Mouse (Mus musculus): ENCODE measurements at regions not wholly inside any gene's neighbourhood (a gene's known extent, or its start where the extent isn't known, plus 50 kb on each side); places are given as distances from the start of the nearest gene placed in this dataset.

DNA sequence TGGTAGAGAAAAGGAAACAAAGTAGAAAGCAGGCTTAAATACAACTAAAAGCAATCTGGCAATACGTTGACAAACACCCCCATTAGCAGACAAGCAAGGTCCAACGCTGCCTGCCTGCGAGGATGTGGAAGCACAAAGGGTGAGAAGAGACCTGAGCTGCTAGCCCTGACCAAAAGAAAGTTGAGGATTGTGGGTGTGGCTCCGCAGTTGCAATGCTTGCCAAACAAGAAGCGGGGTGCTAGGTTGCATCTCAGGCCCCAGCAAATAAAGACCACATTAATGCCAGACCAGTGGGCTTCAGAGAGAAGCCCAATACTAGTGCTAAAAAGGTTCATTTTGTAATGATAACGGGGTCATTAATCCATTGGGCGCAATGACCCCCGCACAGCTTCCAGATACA, 67.8 kb downstream of the Dlk1 start:
- Histone ChIP-seq H3K4me1 (peaks cover 70% of the 10 kb centered on the region), H3K27me3 (ENCODE audit: low read depth, poor library complexity, severe bottlenecking) (no peaks in the 10 kb centered on the region), H3K36me3 (no peaks in the 10 kb centered on the region), H3K27ac (peak overlapping the region; percentile 84), H3K9me3 (replicated peaks) (no peaks in the 10 kb centered on the region), H3K4me3 (no peak overlapping the region)
- WGBS: 38% methylated on average over 8 of the region's 8 CpGs
- no peak for DNase-seq (ENCODE audit: low spot score)

DNA sequence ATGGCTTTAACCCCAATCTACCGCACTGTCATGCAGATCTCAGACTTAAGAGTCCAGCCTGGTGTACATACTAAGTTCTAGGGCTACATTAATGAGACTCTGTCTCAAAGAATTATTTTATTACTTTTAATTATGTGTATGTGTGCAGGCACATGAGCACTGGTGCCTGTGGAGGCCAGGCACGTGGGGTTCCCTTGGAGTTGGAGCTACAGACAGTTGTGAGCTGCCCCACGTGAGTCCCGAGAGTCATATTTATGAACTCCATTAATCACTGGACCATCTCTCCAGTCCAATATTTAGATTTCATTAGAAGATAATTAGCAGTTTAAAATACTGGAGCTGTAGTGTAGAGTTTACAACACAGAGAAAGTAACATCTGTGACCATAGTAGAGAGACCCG, 67.2 kb downstream of the Dlk1 start:
- DNase-seq (ENCODE audit: low spot score): no peak
- Histone ChIP-seq H3K4me3 (no peak overlapping the region), H3K4me1 (peaks cover 72% of the 10 kb centered on the region), H3K9me3 (replicated peaks) (no peaks in the 10 kb centered on the region), H3K36me3 (no peaks in the 10 kb centered on the region), H3K27ac (peak overlapping the region; percentile 84), H3K27me3 (ENCODE audit: low read depth, poor library complexity, severe bottlenecking) (no peaks in the 10 kb centered on the region)
- 35% methylated on average over 5 of the region's 5 CpGs for WGBS

DNA sequence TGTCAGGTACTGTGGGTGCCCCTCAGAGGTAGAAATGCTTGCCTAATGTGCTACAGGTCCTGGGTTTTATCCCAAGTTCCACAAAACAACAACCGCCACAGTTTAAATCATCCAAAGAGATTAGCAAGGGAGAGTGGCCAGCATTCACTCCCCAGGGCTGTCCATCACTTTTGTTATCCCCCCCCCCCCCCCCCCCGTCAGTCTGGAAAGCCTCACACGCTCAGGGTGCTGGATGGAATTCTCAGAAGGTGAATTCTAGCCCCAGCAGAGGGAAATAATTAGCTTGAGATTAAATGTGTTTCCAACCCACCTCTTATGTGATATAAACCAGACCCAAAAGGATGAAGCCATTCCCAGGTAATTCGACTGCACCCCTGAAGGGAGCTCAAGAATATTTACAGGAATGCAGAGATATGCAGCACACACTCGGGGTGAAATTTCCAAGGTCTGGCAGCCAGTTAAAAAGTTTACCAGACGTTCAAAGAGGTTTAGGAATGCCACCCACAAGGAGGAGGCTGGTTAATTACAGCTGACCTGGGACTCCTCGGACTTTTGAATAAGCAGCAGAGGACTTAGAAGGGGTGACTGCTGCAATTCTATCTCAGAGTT, 65.9 kb downstream of the Dlk1 start:
- peaks cover 75% of the 10 kb centered on the region for H3K4me1 ChIP-seq
- H3K27ac ChIP-seq: peak overlapping the region; percentile 84
- no peak for DNase-seq (ENCODE audit: low spot score)
- no peaks in the 10 kb centered on the region for H3K36me3 ChIP-seq
- WGBS: under 1% methylated on average over 7 of the region's 7 CpGs
- no peaks in the 10 kb centered on the region for H3K9me3 ChIP-seq (replicated peaks)
- H3K4me3 ChIP-seq: no peak overlapping the region
- H3K27me3 ChIP-seq (ENCODE audit: low read depth, poor library complexity, severe bottlenecking): no peaks in the 10 kb centered on the region

DNA sequence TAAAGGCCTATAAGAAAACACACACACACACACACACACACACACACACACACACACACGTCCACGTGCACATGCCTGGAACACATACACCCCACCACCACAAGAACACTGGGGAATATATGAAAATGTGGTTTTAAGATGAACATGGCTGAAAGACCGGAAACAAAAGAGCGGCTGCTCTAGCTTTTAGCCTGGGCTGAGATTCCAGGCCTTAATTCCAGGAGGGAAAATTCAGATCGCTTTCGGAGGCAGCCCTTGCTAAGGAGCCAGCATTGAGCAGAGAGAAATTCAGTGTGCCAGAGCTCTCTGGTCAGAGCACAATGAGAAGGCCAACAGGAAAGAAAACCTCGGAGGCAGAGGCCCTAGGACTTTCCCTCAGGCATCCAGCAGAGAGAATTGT, 65.1 kb downstream of the Dlk1 start:
- no peak for DNase-seq (ENCODE audit: low spot score)
- Histone ChIP-seq H3K4me1 (peaks cover 75% of the 10 kb centered on the region), H3K27ac (peak overlapping the region; percentile 84), H3K36me3 (no peaks in the 10 kb centered on the region), H3K27me3 (ENCODE audit: low read depth, poor library complexity, severe bottlenecking) (no peaks in the 10 kb centered on the region), H3K9me3 (replicated peaks) (no peaks in the 10 kb centered on the region), H3K4me3 (no peak overlapping the region)
- 63% methylated on average over 7 of the region's 7 CpGs for WGBS

DNA sequence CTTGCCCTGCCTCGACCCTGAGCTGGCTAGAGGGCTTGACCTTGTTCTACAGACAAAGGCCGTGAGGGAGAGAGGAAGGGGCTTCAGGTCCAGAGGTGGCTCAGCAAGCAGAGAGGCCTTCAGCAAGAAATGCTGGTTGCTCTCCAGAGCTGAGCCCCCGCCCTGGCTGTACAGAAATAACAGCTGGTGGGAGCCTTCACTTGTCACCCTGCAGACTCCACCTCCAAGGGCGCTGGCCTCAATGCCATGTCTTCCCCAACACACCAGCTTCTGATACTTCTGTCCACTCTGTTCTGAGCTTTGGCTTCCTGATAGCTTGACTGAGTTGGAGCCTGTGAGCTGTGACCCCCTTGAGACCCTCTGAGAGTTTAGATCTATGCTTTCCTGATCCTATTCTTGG, 64.3 kb downstream of the Dlk1 start:
- Histone ChIP-seq H3K36me3 (no peaks in the 10 kb centered on the region), H3K9me3 (replicated peaks) (no peaks in the 10 kb centered on the region), H3K4me3 (no peak overlapping the region), H3K27ac (peak overlapping the region; percentile 84), H3K27me3 (ENCODE audit: low read depth, poor library complexity, severe bottlenecking) (no peaks in the 10 kb centered on the region), H3K4me1 (peaks cover 83% of the 10 kb centered on the region)
- 52% methylated on average over 4 of the region's 4 CpGs for WGBS
- no peak for DNase-seq (ENCODE audit: low spot score)

DNA sequence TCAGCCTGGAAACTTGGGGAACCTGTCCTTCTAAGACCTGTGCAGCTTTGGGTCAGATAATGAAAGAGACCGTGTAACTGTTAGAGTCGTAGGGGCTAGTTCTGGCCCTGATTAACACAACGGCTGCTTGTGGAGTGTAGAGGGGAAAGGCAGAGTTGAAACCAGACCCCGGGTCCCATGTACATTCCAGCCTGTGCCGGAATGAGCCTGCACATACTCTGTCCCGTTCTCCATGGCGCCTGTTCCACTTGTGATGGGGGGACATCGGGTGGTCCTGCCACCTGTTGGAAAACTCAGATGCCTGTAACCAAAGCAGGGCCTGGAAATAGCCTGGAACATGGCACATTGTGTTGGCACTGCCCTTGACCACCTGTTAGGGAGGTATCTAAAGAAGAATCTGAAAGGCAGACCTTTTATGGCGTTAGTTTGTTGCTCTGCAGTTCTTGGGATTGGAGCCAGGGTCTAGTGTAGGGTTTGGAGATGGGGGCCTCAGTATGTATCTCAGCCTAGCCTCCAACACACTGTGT, 61.7 kb downstream of the Dlk1 start:
- DNase-seq (ENCODE audit: low spot score): no peak
- peaks cover 92% of the 10 kb centered on the region for H3K4me1 ChIP-seq

More for the DNA sequence above, 61.7 kb downstream of the Dlk1 start:
- 69% methylated on average over 9 of the region's 9 CpGs for WGBS
- H3K36me3 ChIP-seq: no peaks in the 10 kb centered on the region
- no peak overlapping the region for H3K4me3 ChIP-seq
- H3K27me3 ChIP-seq (ENCODE audit: low read depth, poor library complexity, severe bottlenecking): no peaks in the 10 kb centered on the region
- peak overlapping the region; percentile 72 for H3K27ac ChIP-seq
- no peaks in the 10 kb centered on the region for H3K9me3 ChIP-seq (replicated peaks)

Measured in limb, embryonic 10.5 days (tissue).